Mouse (Mus musculus) layer of hippocampus, postnatal 14 days (tissue): ENCODE results near the gene Arhgef17. TPM values are rescaled to one million over a fixed set of nuclear protein-coding genes. Genes with fewer than 3 reads are reported as not detected.

Experiments
- DNase-seq, 2 experiments: peaks; one replicate each; pipeline ENCODE4 v3.0.0; 2021 to 2022; ENCODE audit warnings: low spot score in 2 of 2, mixed read lengths in 1 of 2
- total RNA-seq, 2 experiments: library from RNA; stranded (reverse); gene quantifications; 2 replicates each; pipeline ENCODE4 v1.2.3; 2021

Gene Arhgef17
- total RNA-seq, 2 experiments from 2014 or later: 113 to 117 TPM

GRCm38 (mm10) chr7:100849508-100849907 lies 82.4 kb downstream of the Arhgef17 start:
- DNase-seq: no peak

DNA sequence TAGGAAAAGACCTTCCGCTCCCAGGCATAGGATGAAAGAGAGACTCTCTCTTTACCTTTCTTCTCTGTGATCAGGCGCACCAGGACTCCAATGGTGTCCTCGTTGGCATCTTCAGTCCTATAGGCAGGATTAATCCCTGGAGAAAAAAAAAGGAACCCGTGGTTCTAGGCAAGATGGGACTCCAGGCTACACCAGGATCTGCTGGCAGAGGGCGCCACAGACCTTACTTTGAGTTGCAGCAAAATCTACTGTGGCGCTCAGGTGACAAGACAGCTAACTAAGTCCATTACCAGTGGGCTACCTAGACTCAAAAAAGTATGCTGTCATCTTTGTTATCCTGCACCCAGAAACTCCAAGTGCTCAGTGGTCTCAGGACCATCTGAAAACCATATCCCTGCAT lies 83.2 kb downstream of the Arhgef17 start:
- peak; percentile 71 to 84 for DNase-seq

- no peak for DNase-seq
These were observed 84.8 kb downstream of the Arhgef17 start for GRCm38 (mm10) chr7:100847131-100847530.

- peak in 1 of 2 experiments; percentile 3 for DNase-seq
These were observed 85.9 kb downstream of the Arhgef17 start for GRCm38 (mm10) chr7:100846033-100846432.

DNA sequence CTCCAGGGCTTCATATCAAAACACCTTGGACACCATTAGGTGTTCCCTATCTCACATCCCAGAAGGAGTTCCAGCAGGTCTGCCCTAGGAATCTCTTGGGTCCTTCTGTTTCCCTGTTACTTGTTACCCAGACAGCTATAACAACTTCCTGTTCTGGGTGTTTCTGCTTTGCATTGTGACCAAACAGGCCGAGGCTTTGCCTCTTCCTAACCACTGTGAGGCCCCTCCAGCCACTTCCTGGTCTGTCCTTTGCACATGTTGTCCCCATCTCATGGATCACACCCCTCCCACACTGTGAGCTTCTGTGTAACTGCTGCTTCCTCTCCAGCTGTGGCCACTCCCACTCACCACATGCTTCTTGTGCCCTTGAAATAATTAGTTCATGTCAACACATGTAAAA lies 86.5 kb downstream of the Arhgef17 start:
- DNase-seq: peak in 1 of 2 experiments; percentile 70

- DNase-seq: peak in 1 of 2 experiments; percentile 8
These were observed 86.9 kb downstream of the Arhgef17 start for GRCm38 (mm10) chr7:100845026-100845400.

DNA sequence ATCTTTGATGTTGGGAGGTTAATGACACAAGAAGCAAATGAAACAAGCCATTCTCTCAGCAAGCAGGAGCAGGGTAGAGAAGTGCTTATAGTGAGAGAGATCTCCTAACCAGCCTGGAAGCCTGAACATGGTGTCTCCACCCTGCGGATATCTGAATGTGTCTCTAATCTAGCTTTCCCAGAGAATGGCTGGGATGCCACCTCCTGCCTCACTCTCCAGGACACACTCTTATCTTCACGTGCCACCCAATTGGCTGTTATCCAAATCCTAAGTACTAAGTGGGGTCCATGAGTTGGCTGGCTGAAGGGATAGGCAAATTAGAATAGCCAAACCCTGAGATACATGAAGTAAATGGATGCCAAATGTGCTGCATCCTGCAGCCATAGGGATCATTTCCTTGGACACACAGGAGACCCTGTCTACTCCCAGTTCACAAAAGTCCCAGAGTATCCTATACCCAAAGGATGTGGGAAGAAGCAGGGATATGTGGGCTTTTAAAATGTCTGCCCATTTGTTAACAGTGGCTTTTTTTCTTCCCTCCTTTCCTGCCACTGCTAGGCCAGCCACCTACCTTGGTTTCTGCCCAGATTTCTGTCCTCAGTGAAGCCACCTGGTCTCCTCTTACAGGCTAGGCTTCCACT lies 87.4 kb downstream of the Arhgef17 start:
- DNase-seq: peak in 1 of 2 experiments; percentile 11

DNA sequence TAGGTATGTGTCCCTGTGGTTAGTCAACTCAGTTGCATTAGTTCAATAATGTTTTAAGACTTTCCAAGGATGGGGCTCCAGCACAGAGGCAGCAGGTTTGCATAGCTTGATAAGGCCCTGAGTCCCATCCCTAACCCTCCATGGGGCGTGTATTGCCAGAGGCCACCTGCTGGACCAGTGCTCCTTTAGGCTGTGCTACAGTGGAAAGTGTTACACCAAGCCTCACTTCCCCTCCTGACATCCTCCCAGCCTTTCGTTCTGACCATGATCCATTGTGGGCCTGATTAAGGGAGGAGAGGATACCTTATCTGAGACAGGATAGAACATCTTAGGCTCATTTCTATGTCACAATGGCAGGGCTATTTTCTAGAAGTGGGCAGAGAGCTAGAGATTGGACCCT lies 88.0 kb downstream of the Arhgef17 start:
- DNase-seq: no peak

GRCm38 (mm10) chr7:100842175-100842574 lies 89.7 kb downstream of the Arhgef17 start:
- no peak for DNase-seq

DNA sequence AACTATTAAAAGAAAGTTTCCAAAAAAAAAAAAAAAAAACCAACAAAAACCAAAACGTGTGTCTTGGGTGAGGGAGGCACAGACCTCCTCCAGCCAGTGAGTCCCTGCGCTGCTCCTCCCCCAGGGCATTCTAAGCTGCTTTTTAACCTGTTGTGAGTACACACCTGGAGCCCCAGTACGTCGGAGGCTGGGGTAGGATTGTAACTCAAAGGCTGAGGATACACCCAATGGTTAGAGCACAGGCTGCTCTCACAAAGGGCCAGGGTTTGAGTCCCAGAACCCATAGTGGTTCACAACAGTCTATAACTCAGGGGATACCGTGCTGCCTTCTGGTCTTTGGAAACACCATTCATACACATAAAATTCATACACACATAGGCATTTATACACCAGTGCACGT lies 90.3 kb downstream of the Arhgef17 start:
- no peak for DNase-seq

DNA sequence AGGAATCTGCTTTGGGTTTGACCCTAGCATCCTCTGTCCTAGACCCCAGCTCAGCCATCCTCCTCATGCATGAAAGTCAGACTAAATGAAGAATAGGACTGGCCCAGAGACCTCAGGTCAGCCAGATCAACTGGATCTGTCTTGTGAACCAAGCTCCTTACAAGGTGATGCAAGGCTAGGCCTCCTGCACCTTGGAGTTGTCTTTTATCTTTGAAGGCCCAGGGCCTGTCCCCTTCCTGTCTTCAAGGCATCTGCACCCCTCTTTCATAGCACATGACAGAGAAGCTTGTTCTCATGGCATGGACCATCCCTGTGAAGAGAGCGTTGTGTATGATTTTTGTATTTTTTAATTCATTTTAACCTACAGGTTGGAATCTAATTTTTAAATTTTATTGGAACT lies 91.0 kb downstream of the Arhgef17 start:
- DNase-seq: no peak

DNA sequence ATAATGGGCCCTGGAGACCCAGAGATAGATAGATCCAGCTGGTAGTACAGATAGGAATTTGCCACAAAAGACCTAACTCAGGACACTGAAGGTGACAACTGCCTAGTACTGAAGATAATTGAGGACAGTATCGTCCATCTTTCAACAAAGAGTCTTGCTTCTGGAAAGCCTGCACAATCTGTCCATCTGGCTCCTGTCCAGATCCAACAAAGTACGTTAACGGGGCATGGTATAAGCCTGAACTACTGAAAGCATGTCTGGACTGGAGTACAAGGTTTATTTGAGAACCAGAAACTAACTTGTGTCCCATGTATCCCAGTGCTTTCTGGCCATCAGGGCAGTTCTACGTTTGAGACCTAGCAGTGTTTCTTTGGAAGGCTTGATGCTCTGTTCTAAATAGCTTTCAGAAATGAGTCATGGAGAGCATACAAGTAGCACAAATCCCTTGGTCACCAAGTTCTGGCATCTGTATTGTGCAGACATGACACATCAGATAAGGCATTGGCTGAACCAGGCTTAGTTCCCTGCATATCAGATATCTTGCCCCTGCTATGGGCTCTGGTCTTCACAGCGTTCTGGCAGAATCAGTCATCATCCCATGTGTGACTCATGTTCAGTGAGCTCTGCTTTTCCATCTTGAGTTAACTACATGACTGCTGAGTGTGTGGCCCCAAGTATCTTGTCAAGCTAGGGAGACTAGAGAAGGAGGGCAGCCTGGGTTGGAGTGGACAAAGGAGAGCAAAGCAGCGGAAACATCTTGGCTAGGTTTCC lies 92.1 kb downstream of the Arhgef17 start:
- no peak for DNase-seq

GRCm38 (mm10) chr7:100837701-100838100 lies 94.2 kb downstream of the Arhgef17 start:
- DNase-seq: no peak

DNA sequence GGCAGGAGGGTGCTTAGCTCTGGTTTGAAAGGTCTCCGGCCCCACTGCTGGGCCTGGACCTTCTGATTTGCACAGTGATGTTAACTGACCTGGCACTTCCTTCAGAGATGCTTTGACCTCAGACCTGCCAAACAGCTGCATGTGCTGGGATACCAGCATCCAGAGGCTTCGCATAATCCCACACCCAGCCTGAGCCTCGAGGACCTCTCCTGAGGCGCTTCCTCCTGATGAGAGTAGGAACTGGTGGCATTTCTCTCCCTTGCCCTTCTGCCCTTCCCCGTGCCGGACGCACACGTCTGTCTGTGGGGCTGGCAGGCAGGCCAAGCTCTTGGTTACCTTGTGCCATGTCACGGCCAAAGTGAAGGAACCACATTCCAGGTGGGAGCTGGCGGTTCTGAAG lies 95.2 kb downstream of the Arhgef17 start:
- DNase-seq: no peak

DNA sequence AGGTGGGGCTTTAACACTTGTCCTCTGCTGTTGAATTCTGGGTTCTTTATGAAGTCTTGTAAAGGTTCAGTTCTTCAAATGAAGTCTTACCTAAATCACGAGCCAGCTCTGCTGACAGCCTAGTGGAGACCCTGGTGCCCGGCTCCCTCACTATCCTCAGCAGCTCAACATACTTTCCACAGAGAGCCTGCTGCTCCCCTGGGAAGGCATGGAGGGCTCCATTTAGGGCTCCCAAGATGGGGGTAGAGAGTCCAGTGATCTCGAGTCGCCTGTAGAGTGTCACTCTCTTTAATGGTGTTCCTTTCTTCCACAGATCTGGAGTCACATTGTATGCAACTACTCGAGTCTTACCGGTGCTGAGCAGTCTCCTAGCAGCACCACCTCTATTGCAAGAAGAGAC lies 96.2 kb downstream of the Arhgef17 start:
- no peak for DNase-seq

- DNase-seq: no peak
These were observed 96.7 kb downstream of the Arhgef17 start for GRCm38 (mm10) chr7:100835168-100835567.

DNA sequence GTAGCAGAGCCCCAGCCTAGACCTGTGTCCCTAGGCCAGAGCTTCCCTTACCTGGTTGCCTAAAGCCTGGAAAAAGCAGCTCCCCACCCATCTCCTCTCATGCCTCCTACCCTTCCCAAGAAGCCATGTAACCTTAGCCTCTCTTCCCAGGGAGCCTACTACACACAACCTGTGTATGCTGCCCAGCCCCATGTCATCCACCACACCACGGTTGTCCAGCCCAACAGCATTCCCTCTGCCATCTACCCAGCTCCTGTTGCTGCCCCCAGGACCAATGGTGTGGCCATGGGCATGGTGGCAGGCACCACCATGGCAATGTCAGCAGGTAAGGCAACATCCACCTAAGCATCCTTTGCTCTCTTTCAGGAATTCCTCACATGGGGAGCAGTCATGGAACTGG lies 98.0 kb downstream of the Arhgef17 start:
- DNase-seq: no peak

GRCm38 (mm10) chr7:100828549-100828948 lies 103.4 kb downstream of the Arhgef17 start:
- no peak for DNase-seq

DNA sequence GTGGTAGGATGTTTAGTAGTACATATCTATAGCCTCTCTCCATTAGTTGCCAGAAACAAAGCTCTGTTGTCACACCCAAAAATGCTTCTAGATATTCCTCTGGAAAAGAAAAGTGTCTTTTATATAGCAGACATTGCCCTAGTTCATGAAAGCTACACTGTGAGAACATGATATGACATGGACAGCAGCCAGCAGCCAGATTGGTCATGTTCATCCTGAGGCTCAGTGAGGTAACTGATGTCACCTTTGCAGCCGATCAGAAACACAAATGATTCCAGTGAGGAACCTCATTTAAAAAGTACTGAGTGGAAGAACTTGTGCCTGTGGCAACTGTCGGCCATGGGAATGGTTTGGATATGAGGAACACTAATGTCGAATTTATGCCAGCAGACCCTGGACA lies 107.2 kb downstream of the Arhgef17 start:
- no peak for DNase-seq
